Mouse (Mus musculus) spleen, postnatal 14 days (tissue): ENCODE measurements around the gene Exoc4.

Experiments used
- DNase-seq, 2 experiments: peaks; one replicate each; pipeline ENCODE4 v3.0.0; 2021 to 2022; ENCODE audit warnings: low spot score in 2 of 2

Exoc4 gene

GRCm38 (mm10) chr6:33308646-33309045, 59.8 kb downstream of the Exoc4 start:
- DNase-seq = no peak

- no peak for DNase-seq
Measured at GRCm38 (mm10) chr6:33310486-33310885, 61.6 kb downstream of the Exoc4 start.

- DNase-seq = no peak
Measured at GRCm38 (mm10) chr6:33322849-33323248, 74.0 kb downstream of the Exoc4 start.

- no peak for DNase-seq
Measured at GRCm38 (mm10) chr6:33323386-33323785, 74.5 kb downstream of the Exoc4 start.

- DNase-seq = no peak
Measured at GRCm38 (mm10) chr6:33328326-33328725, 79.4 kb downstream of the Exoc4 start.

GRCm38 (mm10) chr6:33347088-33347775, 98.3 kb downstream of the Exoc4 start:
- DNase-seq = no peak

- no peak for DNase-seq
Measured at GRCm38 (mm10) chr6:33361613-33362012, 112.7 kb downstream of the Exoc4 start.

- no peak for DNase-seq
Measured at GRCm38 (mm10) chr6:33380517-33380916, 131.6 kb downstream of the Exoc4 start.

- DNase-seq = no peak
Measured at GRCm38 (mm10) chr6:33382176-33382575, 133.3 kb downstream of the Exoc4 start.

- no peak for DNase-seq
Measured at GRCm38 (mm10) chr6:33392020-33392419, 143.1 kb downstream of the Exoc4 start.

- no peak for DNase-seq
Measured at GRCm38 (mm10) chr6:33399491-33399890, 150.6 kb downstream of the Exoc4 start.

- DNase-seq = no peak
Measured at GRCm38 (mm10) chr6:33401161-33401560, 152.3 kb downstream of the Exoc4 start.

GRCm38 (mm10) chr6:33405562-33406275, 156.8 kb downstream of the Exoc4 start:
- no peak for DNase-seq

- no peak for DNase-seq
Measured at GRCm38 (mm10) chr6:33409586-33409985, 160.7 kb downstream of the Exoc4 start.

GRCm38 (mm10) chr6:33425007-33425406, 176.1 kb downstream of the Exoc4 start:
- DNase-seq = no peak

- no peak for DNase-seq
Measured at GRCm38 (mm10) chr6:33431207-33431787, 182.4 kb downstream of the Exoc4 start.

- no peak for DNase-seq
Measured at GRCm38 (mm10) chr6:33440508-33440907, 191.6 kb downstream of the Exoc4 start.

GRCm38 (mm10) chr6:33453810-33454209, 204.9 kb downstream of the Exoc4 start:
- DNase-seq = no peak

- no peak for DNase-seq
Measured at GRCm38 (mm10) chr6:33454354-33454753, 205.5 kb downstream of the Exoc4 start.

- DNase-seq = no peak
Measured at GRCm38 (mm10) chr6:33455238-33455637, 206.4 kb downstream of the Exoc4 start.

GRCm38 (mm10) chr6:33464862-33465261, 216.0 kb downstream of the Exoc4 start:
- no peak for DNase-seq

- no peak for DNase-seq
Measured at GRCm38 (mm10) chr6:33465392-33465791, 216.5 kb downstream of the Exoc4 start.
